Mouse (Mus musculus) erythroblast, embryonic 14.5 days (primary cell): ENCODE results near the gene Zfp74.

Source experiments
- GATA1 ChIP-seq: IDR thresholded peaks from 2 replicates; pipeline ENCODE4 v1.6.1; 2012; ENCODE audit warnings: low read length, inconsistent platforms, mixed read lengths
- TAL1 ChIP-seq: IDR thresholded peaks from 3 replicates; pipeline ENCODE4 v1.6.1; 2012; ENCODE audit warnings: low read length, inconsistent platforms, mixed read lengths

GRCm38 (mm10) chr7:29917371-29918061 is 36.4 kb downstream of the Zfp74 start:
- TF ChIP-seq GATA1 (no peak), TAL1 (no peak)
